Mouse (Mus musculus) lung, adult 2 months (tissue): ENCODE results near the gene Tmem120b.

Experiments
- CTCF ChIP-seq: fragments of 200-500 bp; IDR thresholded peaks from 2 replicates; pipeline ENCODE4 v1.5.1; 2011; ENCODE audit warnings: mild to moderate bottlenecking, low read length, control low read depth; ENCODE audit not compliant: insufficient read depth
- POLR2A ChIP-seq: fragments of 200-500 bp; IDR thresholded peaks from 2 replicates; pipeline ENCODE4 v1.6.1; 2011; ENCODE audit warnings: low read depth, mild to moderate bottlenecking, control low read depth, low read length, borderline replicate concordance; ENCODE audit errors: extremely low read depth

DNA sequence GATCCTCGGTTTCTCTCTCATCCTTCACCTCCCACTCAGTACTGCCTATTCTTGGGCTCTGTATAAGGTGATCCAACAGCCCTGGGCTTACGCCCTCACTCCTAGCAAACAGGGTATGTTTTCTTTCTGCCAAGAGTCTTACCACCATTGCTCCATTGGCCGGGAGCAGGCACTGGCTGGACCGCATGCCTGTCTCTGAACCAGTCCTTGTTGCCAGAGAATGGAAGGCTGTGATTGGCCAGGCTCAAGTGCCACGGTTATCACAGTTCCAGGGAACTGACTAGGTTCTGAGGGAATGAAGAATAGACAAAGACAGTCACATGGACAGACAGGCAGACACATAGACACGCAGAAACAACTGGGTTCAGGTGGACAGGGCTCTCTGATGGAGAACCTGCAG is 36.6 kb downstream of the Tmem120b start:
- TF ChIP-seq CTCF (no peak), POLR2A (no peak)
